ENCODE assay signal across 12 mouse cellular contexts in the genomic region with DNA sequence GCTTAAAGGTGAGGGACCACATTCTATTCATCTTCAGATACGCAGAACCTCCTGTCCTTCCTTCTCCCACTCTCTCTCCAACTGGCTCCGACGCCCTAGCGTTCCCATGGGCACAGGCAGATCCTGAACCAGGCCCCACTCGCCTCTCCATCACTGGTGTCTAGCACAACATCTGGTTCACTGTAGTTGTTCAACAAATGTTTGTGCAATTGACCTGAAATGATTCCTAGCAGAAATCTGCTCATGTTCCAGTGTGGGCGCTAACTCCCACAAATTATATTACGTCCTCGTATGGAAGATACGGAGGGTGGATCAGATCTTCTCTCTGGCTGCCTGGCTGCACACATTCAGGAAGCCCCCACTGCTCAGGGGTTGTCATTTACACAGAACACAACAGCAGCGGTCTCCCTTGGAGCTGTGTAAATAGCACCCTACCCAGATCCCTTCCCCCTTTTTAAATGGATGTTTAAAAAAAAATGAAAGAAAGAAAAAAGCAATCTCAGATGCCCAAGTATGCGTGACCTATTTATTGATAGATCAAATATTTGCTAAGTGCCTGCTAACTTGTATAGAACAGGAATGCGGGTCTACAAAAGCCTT.
DNase-seq lines count a peak whose midpoint lies in the region; ATAC-seq and TF ChIP-seq lines count a peak whose summit lies in the region.
"Had no signal": no experiment of that assay in that cellular context is flagged by ENCODE, and none has a peak within 500 bp of the region (broad histone marks: within the 10 kb centered on the region; RNA-seq: fewer than 3 reads in every experiment).

No protein-coding gene starts in this region.

- no peaks in the 10 kb centered on the region for H3K36me3 ChIP-seq in forebrain, embryonic 15.5 days
- no peaks in the 10 kb centered on the region; the same call in 1 of the 2 replicates for H3K36me3 ChIP-seq in forebrain, postnatal 0 days (ENCODE audit: insufficient read depth)
- H3K36me3 ChIP-seq in kidney, postnatal 0 days (ENCODE audit: insufficient read depth, low read length) = no peaks in the 10 kb centered on the region
- no peaks in the 10 kb centered on the region for H3K36me3 ChIP-seq in stomach, embryonic 16.5 days (ENCODE audit: control insufficient read depth, insufficient read depth, low read length)
- H3K36me3 ChIP-seq in neural tube, embryonic 15.5 days = peaks cover 2% of the 10 kb centered on the region; the same call in 1 of the 2 replicates
- H3K36me3 ChIP-seq: G1E; liver, embryonic 12.5 days had no signal

- H3K9me3 ChIP-seq in forebrain, embryonic 15.5 days = no peaks in the 10 kb centered on the region
- no peaks in the 10 kb centered on the region for H3K9me3 ChIP-seq in forebrain, postnatal 0 days (ENCODE audit: low read length)
- H3K9me3 ChIP-seq in kidney, postnatal 0 days (replicated peaks; ENCODE audit: low read length) = no peaks in the 10 kb centered on the region
- no peaks in the 10 kb centered on the region for H3K9me3 ChIP-seq in stomach, embryonic 16.5 days (replicated peaks; ENCODE audit: control insufficient read depth, low read length)
- no peaks in the 10 kb centered on the region for H3K9me3 ChIP-seq in neural tube, embryonic 15.5 days (replicated peaks)
- H3K9me3 ChIP-seq: liver, embryonic 12.5 days had no signal

- no peak overlapping the region for H3K9ac ChIP-seq in forebrain, embryonic 15.5 days (replicated peaks)
- H3K9ac ChIP-seq in forebrain, postnatal 0 days = no peak overlapping the region
- H3K9ac ChIP-seq in kidney, postnatal 0 days (ENCODE audit: low read depth, low read length) = no peak overlapping the region
- no peak overlapping the region for H3K9ac ChIP-seq in stomach, embryonic 16.5 days (ENCODE audit: low read length)
- H3K9ac ChIP-seq in neural tube, embryonic 15.5 days (replicated peaks) = no peak overlapping the region
- H3K9ac ChIP-seq: liver, embryonic 12.5 days had no signal

- H3K4me2 ChIP-seq in forebrain, embryonic 15.5 days (replicated peaks) = no peak overlapping the region
- H3K4me2 ChIP-seq in forebrain, postnatal 0 days (ENCODE audit: low read depth) = no peak overlapping the region
- H3K4me2 ChIP-seq in kidney, postnatal 0 days (ENCODE audit: low read length) = no peak overlapping the region
- H3K4me2 ChIP-seq in stomach, embryonic 16.5 days (ENCODE audit: low read depth, low read length) = no peak overlapping the region
- no peak overlapping the region for H3K4me2 ChIP-seq in neural tube, embryonic 15.5 days
- H3K4me2 ChIP-seq: liver, embryonic 12.5 days had no signal

- H3K4me1 ChIP-seq in forebrain, embryonic 15.5 days = peaks cover 36% of the 10 kb centered on the region
- H3K4me1 ChIP-seq in forebrain, postnatal 0 days (ENCODE audit: insufficient read depth) = peaks cover 5% of the 10 kb centered on the region
- H3K4me1 ChIP-seq in kidney, postnatal 0 days (replicated peaks; ENCODE audit: insufficient read depth, low read length) = no peaks in the 10 kb centered on the region
- peaks cover 28% of the 10 kb centered on the region for H3K4me1 ChIP-seq in stomach, embryonic 16.5 days (ENCODE audit: control insufficient read depth, insufficient read depth, low read length)
- peaks cover 29% of the 10 kb centered on the region for H3K4me1 ChIP-seq in neural tube, embryonic 15.5 days
- H3K4me1 ChIP-seq: liver, embryonic 12.5 days had no signal

- H3K27ac ChIP-seq in forebrain, embryonic 15.5 days (replicated peaks) = peak overlapping the region; percentile 90
- H3K27ac ChIP-seq in forebrain, postnatal 0 days (ENCODE audit: low read depth, low read length) = no peak overlapping the region
- H3K27ac ChIP-seq in kidney, postnatal 0 days = peak overlapping the region; percentile 73; the same call in 1 of the 2 replicates
- peak overlapping the region; percentile 86 for H3K27ac ChIP-seq in stomach, embryonic 16.5 days (ENCODE audit: low read length)
- no peak overlapping the region for H3K27ac ChIP-seq in neural tube, embryonic 15.5 days (replicated peaks)
- H3K27ac ChIP-seq: liver, embryonic 12.5 days had no signal

- no peak for TF ChIP-seq CTCF in forebrain, postnatal 0 days (IDR thresholded peaks at IDR 0.05; ENCODE audit: low read depth)
- TF ChIP-seq CTCF in kidney, postnatal 0 days (IDR thresholded peaks at IDR 0.05; ENCODE audit: low read depth) = no peak

- ATAC-seq in forebrain, embryonic 15.5 days (replicated peaks) = no peak
- no peak for ATAC-seq in forebrain, postnatal 0 days
- no peak for ATAC-seq in kidney, postnatal 0 days (replicated peaks; ENCODE audit: low FRiP score, low read depth)
- peak; percentile 72 for ATAC-seq in stomach, embryonic 16.5 days (ENCODE audit: insufficient read depth, low FRiP score)
- ATAC-seq in neural tube, embryonic 15.5 days (ENCODE audit: low FRiP score) = no peak

- no peak overlapping the region for H3K4me3 ChIP-seq in forebrain, embryonic 15.5 days
- no peak overlapping the region for H3K4me3 ChIP-seq in forebrain, postnatal 0 days (ENCODE audit: low read depth, low read length)
- H3K4me3 ChIP-seq in kidney, postnatal 0 days (replicated peaks; ENCODE audit: low read depth, low read length) = no peak overlapping the region
- H3K4me3 ChIP-seq in stomach, embryonic 16.5 days (replicated peaks; ENCODE audit: low read length) = no peak overlapping the region
- H3K4me3 ChIP-seq in neural tube, embryonic 15.5 days (replicated peaks) = no peak overlapping the region
- H3K4me3 ChIP-seq: liver, embryonic 12.5 days had no signal

- no peak for DNase-seq in forebrain, postnatal 0 days
- DNase-seq in kidney, postnatal 0 days (ENCODE audit: low spot score) = no peak
- no peak for DNase-seq in kidney, postnatal 25 days
- peak; percentile 46 for DNase-seq in right cerebral cortex, adult 18-20 months
- DNase-seq in right cerebral cortex, postnatal 25 days = no peak
- DNase-seq: B cell, adult 2 months; thymus, postnatal 25 days had no signal

- H3K27me3 ChIP-seq in forebrain, embryonic 15.5 days = no peaks in the 10 kb centered on the region
- H3K27me3 ChIP-seq in forebrain, postnatal 0 days (ENCODE audit: insufficient read depth, low read length) = no peaks in the 10 kb centered on the region
- H3K27me3 ChIP-seq in kidney, postnatal 0 days (ENCODE audit: insufficient read depth, low read length) = no peaks in the 10 kb centered on the region
- no peaks in the 10 kb centered on the region for H3K27me3 ChIP-seq in stomach, embryonic 16.5 days (ENCODE audit: control insufficient read depth, insufficient read depth, low read length)
- H3K27me3 ChIP-seq in neural tube, embryonic 15.5 days (replicated peaks) = no peaks in the 10 kb centered on the region
- H3K27me3 ChIP-seq: liver, embryonic 12.5 days had no signal

- 58% methylated on average over 12 of the region's 12 CpGs for WGBS in forebrain, embryonic 15.5 days
- WGBS in forebrain, postnatal 0 days = 58% methylated on average over 12 of the region's 12 CpGs
- WGBS in kidney, postnatal 0 days = 86% methylated on average over 12 of the region's 12 CpGs
- WGBS in stomach, embryonic 16.5 days = 58% methylated on average over 12 of the region's 12 CpGs
- 67% methylated on average over 12 of the region's 12 CpGs for WGBS in neural tube, embryonic 15.5 days

Comparison
In these comparisons a context has a peak if more than half of its experiments do, and no peak if none do; other contexts are left out.
1. H3K27ac ChIP-seq: peak in forebrain, embryonic 15.5 days (single experiment), kidney, postnatal 0 days (single experiment) and stomach, embryonic 16.5 days (single experiment); none in forebrain, postnatal 0 days (single experiment) and neural tube, embryonic 15.5 days (single experiment).